Mouse (Mus musculus): Measurements from ENCODE around the gene Psme1. TPM values are rescaled to one million over a fixed set of nuclear protein-coding genes. Genes with fewer than 3 reads are reported as not detected.

Gene Psme1
- polyA plus RNA-seq, 1 experiment from 2014 or later: 120 TPM

DNA sequence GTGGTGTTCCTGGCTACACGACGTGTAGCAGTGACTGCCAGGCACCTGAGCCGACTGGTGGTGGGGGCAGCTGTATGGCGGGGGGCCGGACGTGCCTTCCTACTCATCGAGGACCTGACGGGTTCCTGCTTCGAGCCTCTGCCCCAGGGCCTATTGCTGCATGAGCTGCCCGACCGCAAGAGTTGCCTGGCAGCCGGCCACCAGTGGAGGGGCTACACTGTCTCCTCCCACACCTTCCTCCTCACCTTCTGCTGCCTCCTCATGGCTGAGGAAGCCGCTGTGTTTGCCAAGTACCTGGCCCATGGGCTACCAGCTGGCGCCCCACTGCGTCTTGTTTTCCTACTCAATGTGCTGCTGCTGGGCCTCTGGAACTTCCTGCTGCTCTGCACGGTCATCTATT, 1.5 kb upstream of the Psme1 start:
- Histone ChIP-seq H3K4me2 (replicated peaks) (no peak overlapping the region), H3K4me1 (no peaks in the 10 kb centered on the region), H3K36me3 (peaks cover 15% of the 10 kb centered on the region), H3K9ac (no peak overlapping the region), H3K27ac (no peak overlapping the region), H3K4me3 (no peak overlapping the region), H3K27me3 (replicated peaks) (no peaks in the 10 kb centered on the region), H3K9me3 (no peaks in the 10 kb centered on the region)
- no peak for ATAC-seq (ENCODE audit: low FRiP score, low read depth)
- 86% methylated on average over 16 of the region's 16 CpGs for WGBS

DNA sequence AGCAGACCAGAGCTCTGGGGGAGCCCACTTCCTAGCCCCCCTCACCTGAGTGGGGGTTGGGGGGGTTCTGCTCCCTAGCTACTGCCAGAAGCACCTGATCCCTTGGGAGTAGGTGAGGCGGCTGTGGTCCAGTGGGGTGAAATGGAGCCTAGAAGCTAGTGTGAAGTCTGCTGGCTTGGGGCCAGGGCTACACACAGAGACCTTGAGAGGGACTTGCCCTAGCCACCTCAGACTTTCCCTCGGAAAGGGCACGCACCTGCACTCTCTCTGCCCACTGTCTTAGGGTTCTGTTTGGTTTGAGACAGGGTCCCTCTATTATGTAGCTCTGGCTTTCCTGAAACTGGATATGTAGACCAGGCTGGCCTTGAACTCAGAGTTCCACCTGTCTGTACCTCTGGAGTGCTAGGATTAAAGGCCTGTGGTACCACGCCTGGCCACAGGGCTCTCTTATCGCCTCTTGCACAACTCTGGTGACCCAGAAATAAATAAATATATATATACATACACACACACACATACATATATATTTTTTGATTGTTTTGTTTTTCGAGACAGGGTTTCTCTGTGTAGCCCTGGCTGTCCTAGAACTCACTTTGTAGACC, 846 bp downstream of the Psme1 start:
- ATAC-seq (ENCODE audit: low FRiP score, low read depth): peak; percentile 59
- Histone ChIP-seq H3K4me1 (no peaks in the 10 kb centered on the region), H3K36me3 (peaks cover 20% of the 10 kb centered on the region), H3K27me3 (replicated peaks) (no peaks in the 10 kb centered on the region), H3K9ac (peak overlapping the region; percentile 81), H3K27ac (peak overlapping the region; percentile 71), H3K4me2 (replicated peaks) (peak overlapping the region; percentile 90), H3K9me3 (no peaks in the 10 kb centered on the region), H3K4me3 (peak overlapping the region; percentile 73)
- WGBS: 41% methylated on average over 6 of the region's 6 CpGs

DNA sequence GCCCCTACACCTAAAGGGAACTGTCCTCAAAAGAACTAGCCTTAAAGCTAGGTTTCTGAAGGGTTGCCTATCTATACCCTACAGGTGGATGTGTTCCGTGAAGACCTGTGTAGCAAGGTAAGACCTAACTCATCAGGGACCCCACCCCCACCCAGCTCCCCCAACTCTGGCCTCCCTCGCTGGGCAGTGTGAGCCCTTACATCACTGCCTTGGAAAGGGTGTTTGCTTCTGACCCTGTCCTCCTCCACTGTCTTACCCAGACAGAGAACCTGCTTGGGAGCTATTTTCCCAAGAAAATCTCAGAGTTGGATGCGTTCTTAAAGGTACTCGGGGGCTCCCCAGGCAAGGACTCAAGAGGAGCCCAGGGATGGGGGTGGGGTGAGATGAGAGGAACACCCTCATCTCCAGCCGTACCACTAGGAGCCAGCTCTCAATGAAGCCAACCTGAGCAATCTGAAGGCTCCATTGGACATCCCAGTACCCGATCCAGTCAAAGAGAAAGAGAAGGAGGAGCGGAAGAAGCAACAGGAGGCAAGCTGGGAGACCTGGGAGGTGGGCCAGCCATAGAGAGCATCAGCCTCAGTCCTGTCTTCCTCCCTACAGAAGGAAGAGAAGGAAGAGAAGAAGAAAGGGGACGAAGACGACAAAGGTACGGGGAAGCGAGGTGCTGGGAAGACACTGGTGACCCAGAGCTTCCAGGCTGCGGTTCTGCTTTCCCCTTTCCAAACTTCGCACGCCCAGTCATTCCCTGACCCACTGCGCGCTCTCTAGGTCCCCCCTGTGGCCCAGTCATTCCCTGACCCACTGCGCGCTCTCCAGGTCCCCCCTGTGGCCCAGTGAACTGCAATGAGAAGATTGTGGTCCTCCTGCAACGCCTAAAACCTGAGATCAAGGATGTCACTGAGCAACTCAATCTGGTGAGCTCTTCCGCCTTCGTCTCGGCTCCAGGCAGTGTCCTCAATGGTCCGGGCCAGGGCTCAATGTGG, 1.9 kb downstream of the Psme1 start:
- Histone ChIP-seq H3K4me1 (no peaks in the 10 kb centered on the region; the same call in 1 of the 2 replicates), H3K36me3 (peaks cover 20% of the 10 kb centered on the region), H3K27me3 (replicated peaks) (no peaks in the 10 kb centered on the region), H3K9ac (no peak overlapping the region), H3K27ac (no peak overlapping the region), H3K9me3 (no peaks in the 10 kb centered on the region), H3K4me2 (replicated peaks) (no peak overlapping the region), H3K4me3 (no peak overlapping the region)
- WGBS: 87% methylated on average over 23 of the region's 23 CpGs
- ATAC-seq (ENCODE audit: low FRiP score, low read depth): no peak

DNA sequence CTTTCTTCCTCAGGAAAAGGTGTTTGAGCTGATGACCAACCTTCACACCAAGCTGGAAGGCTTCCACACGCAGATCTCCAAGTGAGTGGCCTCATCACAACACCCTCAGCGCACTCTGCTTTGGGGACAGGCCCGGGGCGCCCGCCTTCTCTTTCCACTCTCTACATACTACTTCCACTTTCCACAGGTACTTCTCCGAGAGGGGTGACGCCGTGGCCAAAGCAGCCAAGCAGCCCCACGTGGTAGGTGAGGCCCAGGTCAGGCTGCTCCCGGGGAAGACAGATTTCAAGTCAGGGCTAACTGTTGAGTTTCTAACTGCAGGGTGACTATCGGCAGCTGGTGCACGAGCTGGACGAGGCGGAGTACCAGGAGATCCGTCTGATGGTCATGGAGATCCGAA, 2.8 kb downstream of the Psme1 start:
- H3K4me1 ChIP-seq: peaks cover 4% of the 10 kb centered on the region; the same call in 1 of the 2 replicates
- WGBS: 96% methylated on average over 16 of the region's 16 CpGs
- no peak for ATAC-seq (ENCODE audit: low FRiP score, low read depth)
- no peaks in the 10 kb centered on the region for H3K27me3 ChIP-seq (replicated peaks)
- no peak overlapping the region for H3K27ac ChIP-seq
- H3K9ac ChIP-seq: no peak overlapping the region
- H3K9me3 ChIP-seq: no peaks in the 10 kb centered on the region
- no peak overlapping the region for H3K4me3 ChIP-seq
- peaks cover 20% of the 10 kb centered on the region for H3K36me3 ChIP-seq
- no peak overlapping the region for H3K4me2 ChIP-seq (replicated peaks)

DNA sequence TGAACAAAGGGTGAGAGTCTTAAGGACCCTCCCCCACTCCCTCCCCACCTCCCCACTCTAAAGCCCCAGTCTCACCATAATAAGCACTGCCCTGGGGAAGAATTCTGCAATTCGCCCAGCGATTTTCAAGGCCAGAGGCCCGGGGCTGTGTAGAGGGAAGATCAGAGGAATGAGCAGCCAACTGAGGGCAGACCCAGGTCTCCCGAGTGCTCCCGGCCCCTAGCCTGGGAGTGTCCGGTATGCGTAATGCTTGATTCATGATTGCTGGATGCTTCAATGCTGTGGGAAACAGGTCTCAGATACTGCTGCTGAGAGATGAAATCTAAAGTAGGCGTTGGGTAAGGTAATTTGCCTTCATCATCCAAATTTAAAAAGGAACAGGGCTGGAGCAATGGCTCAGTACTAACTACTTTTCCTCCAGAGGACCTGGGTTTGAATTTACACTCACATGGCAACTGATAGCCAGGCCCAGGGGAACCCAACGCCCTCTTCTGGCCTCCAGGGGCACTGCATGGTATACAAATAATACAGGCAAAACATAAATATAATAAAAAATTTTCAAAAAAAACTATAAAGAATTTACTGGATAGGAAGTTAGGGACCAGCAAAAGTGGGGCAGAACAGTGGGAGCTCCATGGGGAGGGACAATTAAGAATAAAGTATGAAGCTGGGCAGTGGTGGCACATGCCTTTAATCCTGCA, 4.2 kb downstream of the Psme1 start:
- no peak overlapping the region for H3K27ac ChIP-seq
- H3K9me3 ChIP-seq: no peaks in the 10 kb centered on the region
- H3K9ac ChIP-seq: no peak overlapping the region
- H3K4me3 ChIP-seq: no peak overlapping the region
- H3K36me3 ChIP-seq: peaks cover 22% of the 10 kb centered on the region
- H3K4me2 ChIP-seq (replicated peaks): no peak overlapping the region
- H3K4me1 ChIP-seq: peaks cover 4% of the 10 kb centered on the region; the same call in 1 of the 2 replicates
- no peaks in the 10 kb centered on the region for H3K27me3 ChIP-seq (replicated peaks)
- WGBS: 74% methylated on average over 9 of the region's 9 CpGs
- ATAC-seq (ENCODE audit: low FRiP score, low read depth): no peak

DNA sequence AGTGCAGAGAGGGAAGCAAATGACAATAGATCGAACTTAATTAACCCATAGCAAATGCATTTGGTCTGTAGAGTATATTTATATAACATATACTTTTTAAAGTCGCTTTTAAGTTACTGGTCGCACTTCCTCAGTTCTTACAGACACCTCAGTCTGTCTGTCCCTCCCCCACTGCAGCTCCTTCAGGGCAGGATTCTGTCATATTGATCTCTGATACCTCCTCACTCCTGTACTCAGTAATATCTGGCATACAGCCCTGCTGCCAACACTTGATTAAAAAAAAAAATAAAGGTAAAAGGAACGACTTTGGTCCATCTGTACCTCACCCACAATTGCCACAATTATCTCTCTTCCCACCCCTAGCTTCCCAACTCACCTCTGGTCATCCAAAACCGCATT, 6.4 kb downstream of the Psme1 start:
- peak overlapping the region; percentile 79 for H3K4me2 ChIP-seq (replicated peaks)
- WGBS: 42% methylated on average over 5 of the region's 5 CpGs
- no peak overlapping the region for H3K27ac ChIP-seq
- H3K9me3 ChIP-seq: no peaks in the 10 kb centered on the region
- no peak for ATAC-seq (ENCODE audit: low FRiP score, low read depth)
- H3K9ac ChIP-seq: peak overlapping the region; percentile 57
- no peaks in the 10 kb centered on the region for H3K27me3 ChIP-seq (replicated peaks)
- H3K36me3 ChIP-seq: peaks cover 36% of the 10 kb centered on the region
- H3K4me1 ChIP-seq: peaks cover 4% of the 10 kb centered on the region; the same call in 1 of the 2 replicates
- H3K4me3 ChIP-seq: peak overlapping the region; percentile 43

DNA sequence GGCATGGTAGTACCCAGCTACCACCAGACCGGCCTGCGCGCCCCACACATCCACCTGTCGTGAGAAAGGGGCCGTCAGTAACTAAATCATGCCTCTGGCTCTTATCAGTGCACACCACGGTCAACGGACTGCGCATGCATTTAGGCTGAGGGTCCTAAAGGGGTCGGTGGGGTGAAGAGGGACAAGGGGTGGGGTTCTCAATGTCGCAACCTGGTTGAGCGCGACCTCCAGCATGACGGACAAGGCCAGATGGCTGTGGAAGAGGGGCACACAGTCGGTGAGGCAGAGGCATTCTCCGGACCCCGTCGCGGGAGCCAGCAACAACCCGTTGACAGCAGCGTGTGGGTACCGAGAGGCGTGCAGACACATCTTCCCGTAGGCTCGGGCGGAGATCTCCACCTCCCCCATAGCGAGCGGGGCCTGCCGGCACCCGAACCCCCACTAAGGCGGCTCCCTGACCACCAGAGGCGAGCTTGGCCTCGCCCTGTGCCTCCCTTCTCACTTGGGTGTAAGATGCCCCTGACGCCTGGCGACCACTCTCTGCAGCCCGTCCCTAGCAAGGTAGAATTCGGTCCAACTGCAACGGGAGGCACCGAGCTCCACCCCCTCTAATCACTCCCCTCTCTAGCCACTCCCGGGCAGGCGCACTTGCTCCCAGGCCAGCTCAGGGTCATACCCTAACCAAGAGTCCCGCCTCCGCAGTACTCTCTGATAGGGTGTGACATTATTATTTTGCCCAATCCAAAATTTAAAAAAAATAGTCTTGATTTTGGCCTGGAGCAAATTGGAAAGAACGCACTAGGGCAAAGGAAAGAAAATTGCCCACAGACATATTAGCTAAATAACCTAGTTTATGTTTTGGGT, 7.0 kb downstream of the Psme1 start, which contains the start of gene Emc9:
TSS of gene Emc9 (minus strand) at position 601 of the 864 bp plus-strand sequence.
- Histone ChIP-seq H3K9me3 (no peaks in the 10 kb centered on the region), H3K4me1 (peaks cover 8% of the 10 kb centered on the region; the same call in 1 of the 2 replicates), H3K4me2 (replicated peaks) (peak within 1 kb of the TSS; percentile 79), H3K9ac (peak within 1 kb of the TSS; percentile 57), H3K4me3 (peak within 1 kb of the TSS; percentile 43), H3K27ac (no peak within 1 kb of the TSS), H3K27me3 (replicated peaks) (no peaks in the 10 kb centered on the region), H3K36me3 (peaks cover 36% of the 10 kb centered on the region)
- ATAC-seq (ENCODE audit: low FRiP score, low read depth): peak; percentile 56
- WGBS: 2% methylated on average over 43 of the region's 43 CpGs

DNA sequence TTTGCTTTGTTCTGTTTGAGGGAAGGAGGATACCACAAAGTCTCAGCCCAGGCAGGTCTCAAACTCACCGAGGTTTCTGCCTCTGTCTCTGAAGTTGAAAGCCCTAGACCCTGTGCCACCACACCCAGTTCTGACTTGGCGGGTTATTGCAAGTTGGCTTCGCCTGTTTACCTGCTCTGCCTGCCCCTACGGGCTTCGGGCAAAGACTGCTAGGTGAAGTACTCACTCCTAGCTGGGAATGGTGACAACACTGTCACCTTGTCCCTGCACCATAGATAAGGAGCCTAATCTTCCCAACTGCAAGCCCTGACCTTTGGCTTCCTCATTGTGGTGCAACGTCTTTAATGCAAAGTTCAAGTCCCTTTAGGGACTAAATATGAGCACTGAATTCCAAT, 7.6 kb downstream of the Psme1 start:
- WGBS: 65% methylated on average over 6 of the region's 6 CpGs
- no peak for ATAC-seq (ENCODE audit: low FRiP score, low read depth)
- H3K36me3 ChIP-seq: peaks cover 30% of the 10 kb centered on the region
- peaks cover 13% of the 10 kb centered on the region; the same call in 1 of the 2 replicates for H3K4me1 ChIP-seq
- no peaks in the 10 kb centered on the region for H3K27me3 ChIP-seq (replicated peaks)
- no peak overlapping the region for H3K4me3 ChIP-seq
- H3K27ac ChIP-seq: no peak overlapping the region
- H3K9ac ChIP-seq: no peak overlapping the region
- peak overlapping the region; percentile 79 for H3K4me2 ChIP-seq (replicated peaks)
- no peaks in the 10 kb centered on the region for H3K9me3 ChIP-seq

DNA sequence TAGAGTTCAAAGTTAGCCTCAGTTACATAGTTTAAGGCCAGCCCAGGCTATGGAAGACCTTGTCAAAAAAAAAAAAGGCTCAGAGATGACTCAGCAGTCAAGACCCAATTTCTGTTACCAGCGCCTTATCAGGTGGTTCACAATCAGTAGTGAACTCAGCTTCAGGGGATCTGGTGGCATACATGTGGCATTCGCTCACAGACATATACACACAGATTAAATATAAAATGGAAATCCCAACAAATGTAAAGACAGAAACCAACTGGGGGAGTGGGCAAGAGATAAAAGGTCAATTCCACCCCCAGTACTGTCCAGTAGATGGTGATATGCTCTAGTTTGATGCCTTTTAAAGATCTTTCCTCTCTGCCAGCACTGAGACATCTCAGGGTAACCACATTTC, 8.2 kb downstream of the Psme1 start:
- no peak for ATAC-seq (ENCODE audit: low FRiP score, low read depth)
- WGBS: 95% methylated on average over 2 of the region's 2 CpGs
- Histone ChIP-seq H3K9me3 (no peaks in the 10 kb centered on the region), H3K36me3 (peaks cover 24% of the 10 kb centered on the region), H3K27ac (no peak overlapping the region), H3K27me3 (replicated peaks) (no peaks in the 10 kb centered on the region), H3K9ac (no peak overlapping the region), H3K4me3 (no peak overlapping the region), H3K4me2 (replicated peaks) (no peak overlapping the region), H3K4me1 (peaks cover 13% of the 10 kb centered on the region; the same call in 1 of the 2 replicates)

DNA sequence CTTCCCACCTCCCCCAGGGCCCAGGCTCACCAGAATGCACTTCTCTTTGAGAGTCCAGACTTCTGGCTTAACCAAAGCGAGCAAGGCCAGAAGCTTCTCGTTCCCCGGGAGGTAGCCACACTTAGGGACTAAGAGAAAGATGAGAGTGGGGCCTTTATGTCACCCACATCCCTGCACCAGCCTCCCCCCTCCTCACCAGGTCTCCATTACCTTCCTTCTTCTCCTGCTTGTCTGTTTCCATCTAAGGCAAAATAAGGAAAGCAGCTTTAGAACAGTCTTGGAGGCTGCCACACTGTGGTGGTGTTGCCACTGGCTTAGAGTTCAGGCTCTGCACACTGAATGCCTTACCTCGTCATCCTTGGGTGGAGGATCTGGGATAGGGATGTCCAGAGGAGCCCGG, 11.3 kb downstream of the Psme1 start:
- no peak for ATAC-seq (ENCODE audit: low FRiP score, low read depth)
- Histone ChIP-seq H3K4me3 (no peak overlapping the region), H3K4me1 (peaks cover 33% of the 10 kb centered on the region), H3K9ac (no peak overlapping the region), H3K4me2 (replicated peaks) (no peak overlapping the region), H3K27ac (no peak overlapping the region), H3K36me3 (peaks cover 19% of the 10 kb centered on the region), H3K27me3 (replicated peaks) (no peaks in the 10 kb centered on the region), H3K9me3 (no peaks in the 10 kb centered on the region)
- WGBS: 94% methylated on average over 5 of the region's 5 CpGs

DNA sequence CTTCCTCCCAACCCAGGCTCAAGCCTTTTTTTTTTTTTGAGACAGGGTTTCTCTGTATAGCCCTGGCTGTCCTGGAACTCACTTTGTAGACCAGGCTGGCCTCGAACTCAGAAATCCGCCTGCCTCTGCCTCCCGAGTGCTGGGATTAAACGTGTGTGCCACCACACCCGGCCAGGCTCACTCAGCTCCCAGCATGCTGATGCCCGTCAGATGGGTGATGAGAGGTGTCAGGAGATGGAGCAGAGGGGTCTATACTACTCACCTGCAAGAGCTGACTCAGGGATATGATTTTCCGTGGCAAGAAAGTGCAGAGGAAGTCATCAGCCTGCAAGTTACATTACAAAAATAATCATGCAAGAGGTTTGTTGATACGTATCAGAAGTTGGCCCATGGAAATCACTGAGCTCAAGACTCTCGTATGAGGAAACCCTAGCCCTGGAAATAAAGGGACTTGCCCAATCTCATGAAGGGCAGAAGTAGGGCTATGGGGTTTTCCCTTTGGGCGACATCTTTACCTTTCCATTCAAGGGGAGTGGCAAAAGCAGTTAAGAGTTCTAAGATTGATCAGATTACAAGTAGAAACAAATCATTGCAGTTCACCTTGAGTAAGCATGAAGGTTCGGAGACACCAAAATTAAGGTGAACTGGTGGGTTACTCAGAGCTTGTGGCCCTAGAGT, 12.0 kb downstream of the Psme1 start:
- Histone ChIP-seq H3K27me3 (replicated peaks) (no peaks in the 10 kb centered on the region), H3K9ac (peak overlapping the region; percentile 86), H3K9me3 (no peaks in the 10 kb centered on the region), H3K36me3 (peaks cover 26% of the 10 kb centered on the region), H3K4me3 (peak overlapping the region; percentile 87), H3K4me1 (peaks cover 32% of the 10 kb centered on the region), H3K4me2 (replicated peaks) (peak overlapping the region; percentile 98), H3K27ac (no peak overlapping the region)
- 87% methylated on average over 11 of the region's 11 CpGs for WGBS
- ATAC-seq (ENCODE audit: low FRiP score, low read depth): no peak

Data from neural tube, embryonic 12.5 days (tissue).